Mouse (Mus musculus): ENCODE measurements at regions not wholly inside any gene's neighbourhood (a gene's known extent, or its start where the extent isn't known, plus 50 kb on each side); places are given as distances from the start of the nearest gene placed in this dataset.
"Not testable (repeated sequence)": the region's sequence is repeated elsewhere in the genome, so short reads cannot be mapped to it uniquely, and the experiment has no call there.

DNA sequence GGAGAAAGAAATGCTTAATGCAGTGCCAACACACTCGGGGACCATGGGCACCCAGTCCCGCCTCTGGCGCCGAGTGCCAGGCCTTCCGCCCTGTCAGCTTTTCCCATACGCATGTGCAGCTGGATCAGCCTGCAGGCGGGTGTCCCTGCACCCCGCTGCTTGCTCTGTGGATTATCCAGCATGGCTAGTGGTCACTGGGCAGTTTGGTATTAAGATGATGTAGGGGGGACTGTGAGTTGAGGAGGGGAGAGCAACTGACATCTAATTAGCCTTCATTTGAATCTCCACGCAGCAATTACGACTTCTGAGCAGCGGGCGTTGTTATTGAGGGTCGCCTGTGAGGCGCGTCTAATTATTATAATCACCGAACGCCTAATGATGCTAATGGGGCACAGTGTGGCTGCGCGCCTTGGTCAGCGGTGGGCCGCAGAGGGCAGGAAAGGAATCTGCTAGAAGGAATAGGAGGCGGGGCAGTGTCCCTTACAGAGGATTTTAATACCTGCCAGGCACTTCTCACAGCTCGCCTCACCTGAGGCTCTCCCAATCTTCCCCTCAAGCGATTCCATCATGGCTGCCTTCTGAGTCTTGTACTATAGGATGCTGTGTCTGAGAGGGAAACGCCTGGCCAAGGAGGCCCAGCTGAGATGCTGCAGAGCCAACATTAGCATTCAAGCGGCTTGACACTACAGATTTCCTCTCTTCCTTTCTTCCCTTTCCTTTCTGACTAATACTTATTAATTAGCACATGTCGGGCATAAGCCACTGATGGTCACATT lies 116.3 kb downstream of the Cyld start:
- H3K4me1 ChIP-seq (ENCODE audit: control insufficient read depth, insufficient read depth, low read length): no peaks in the 10 kb centered on the region
- TF ChIP-seq CTCF (IDR thresholded peaks at IDR 0.05; ENCODE audit: insufficient read depth, low read length) (no peak), POLR2A (IDR thresholded peaks at IDR 0.05; ENCODE audit: borderline replicate concordance, extremely low read depth, low read depth, low read length) (no peak)
- 80% methylated on average over 27 of the region's 27 CpGs for WGBS
- H3K4me3 ChIP-seq (replicated peaks; ENCODE audit: extremely low read depth, low read depth, low read length): no peak overlapping the region
- DNase-seq: no peak

DNA sequence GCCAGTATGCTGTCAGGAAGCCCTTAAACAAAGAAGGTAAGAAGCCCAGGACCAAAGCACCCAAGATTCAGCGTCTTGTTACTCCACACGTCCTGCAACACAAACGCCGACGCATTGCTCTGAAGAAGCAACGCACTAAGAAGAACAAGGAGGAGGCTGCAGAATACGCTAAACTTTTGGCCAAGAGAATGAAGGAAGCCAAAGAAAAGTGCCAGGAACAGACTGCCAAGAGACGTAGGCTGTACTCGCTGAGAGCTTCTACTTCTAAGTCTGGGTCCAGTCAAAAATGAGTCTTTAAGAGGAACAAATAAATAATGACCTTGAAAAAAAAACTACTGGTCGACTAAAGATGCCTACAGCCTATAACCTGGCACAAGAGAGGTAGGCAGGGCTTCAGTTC lies 110.0 kb downstream of the Cyld start:
- not testable (repeated sequence) for H3K4me1 ChIP-seq (ENCODE audit: control insufficient read depth, insufficient read depth, low read length); H3K4me3 ChIP-seq (replicated peaks; ENCODE audit: extremely low read depth, low read depth, low read length)
- WGBS: 84% methylated on average over 10 of the region's 10 CpGs

More for the DNA sequence above, 110.0 kb downstream of the Cyld start:
- DNase-seq: not testable (repeated sequence)

Measured in lung, adult 2 months (tissue).